Mouse (Mus musculus): ENCODE data around the gene Mfsd11. TPM values are rescaled to one million over a fixed set of nuclear protein-coding genes. Genes with fewer than 3 reads are reported as not detected.
A peak's percentile ranks its signal among the peaks of the same experiment; 100 is the strongest.

Mfsd11 gene
- total RNA-seq (2021): 10 to 100 TPM; 39.8 to 49.4 TPM

- peak; percentile 51 to 92 for DNase-seq (ENCODE audit: extremely low spot score in 1 of 2, low spot score in 2 of 2)
- intact Hi-C loops (cut with DNase I): no loop called here
Measured at GRCm38 (mm10) chr11:116852291-116852890, at the start of gene Mfsd11. Mfsd11 (plus strand) TSS chr11:116852440.

DNA sequence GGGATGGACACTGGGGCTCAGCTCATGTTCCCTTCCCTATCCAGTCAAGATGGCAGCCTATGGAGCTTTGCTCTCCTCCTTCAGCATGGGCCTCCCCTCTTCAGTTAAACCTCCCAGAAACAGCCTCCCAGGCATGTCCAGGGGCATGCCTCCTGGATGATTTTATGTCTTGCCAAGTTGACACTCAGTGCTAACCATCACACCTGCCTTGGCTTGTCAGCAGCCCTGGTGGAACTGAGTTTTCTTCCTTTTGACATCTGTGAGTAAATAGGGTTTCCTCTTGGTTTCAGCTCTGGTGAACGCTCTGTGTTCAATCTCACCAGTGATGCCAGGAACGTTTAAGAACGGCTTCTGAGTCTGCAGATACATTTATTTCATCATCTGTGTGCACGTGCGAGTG, 49.5 kb upstream of the Mfsd11 start:
- intact Hi-C loops (cut with DNase I): no loop called here
- no peak for DNase-seq (ENCODE audit: extremely low spot score in 1 of 2, low spot score in 2 of 2)

GRCm38 (mm10) chr11:116806136-116807071, 45.8 kb upstream of the Mfsd11 start:
- intact Hi-C loops (cut with DNase I): no loop called here

GRCm38 (mm10) chr11:116807116-116807515, 45.1 kb upstream of the Mfsd11 start:
- intact Hi-C loops (cut with DNase I): no loop called here
- DNase-seq (ENCODE audit: extremely low spot score in 1 of 2, low spot score in 2 of 2): no peak

More at GRCm38 (mm10) chr11:116806136-116807071, 45.8 kb upstream of the Mfsd11 start:
- no peak for DNase-seq (ENCODE audit: extremely low spot score in 1 of 2, low spot score in 2 of 2)

- no peak for DNase-seq (ENCODE audit: extremely low spot score in 1 of 2, low spot score in 2 of 2)
- intact Hi-C loops (cut with DNase I): no loop called here
Measured at GRCm38 (mm10) chr11:116807526-116807925, 44.7 kb upstream of the Mfsd11 start.

- DNase-seq (ENCODE audit: extremely low spot score in 1 of 2, low spot score in 2 of 2): peak; percentile 82 to 88
- intact Hi-C loops (cut with DNase I): loop anchor here (2.0 kb wide), 1 partner anchor 165 kb away; no protein-coding TSS in a partner anchor
Measured at GRCm38 (mm10) chr11:116807938-116808606, 44.2 kb upstream of the Mfsd11 start.

- intact Hi-C loops (cut with DNase I): loop anchor here (2.0 kb wide), 1 partner anchor 166 kb away; no protein-coding TSS in a partner anchor
- DNase-seq (ENCODE audit: extremely low spot score in 1 of 2, low spot score in 2 of 2): no peak
Measured at GRCm38 (mm10) chr11:116808811-116809395, 43.3 kb upstream of the Mfsd11 start.

DNA sequence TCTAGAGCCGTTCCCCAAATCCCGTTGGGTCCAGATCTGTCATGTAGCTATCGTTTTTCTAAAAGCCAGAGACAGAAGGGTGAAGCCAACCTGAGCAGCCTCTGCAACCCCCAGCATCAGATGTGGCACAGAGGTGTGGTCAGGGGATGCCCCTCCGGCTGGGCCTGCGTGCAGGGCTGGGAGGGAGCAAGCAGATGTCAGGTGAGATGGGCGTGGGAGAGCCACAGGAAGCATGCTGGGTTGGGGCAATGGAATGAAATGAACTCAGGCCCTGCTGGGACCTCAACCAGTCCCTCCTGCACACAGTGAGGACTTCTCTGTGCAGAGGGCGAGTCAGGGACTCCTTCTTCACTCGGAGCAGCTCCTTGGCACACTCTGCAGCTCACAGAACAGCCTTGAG, 42.7 kb upstream of the Mfsd11 start:
- no peak for DNase-seq (ENCODE audit: extremely low spot score in 1 of 2, low spot score in 2 of 2)
- intact Hi-C loops (cut with DNase I): loop anchor here (2.0 kb wide), 1 partner anchor 167 kb away; no protein-coding TSS in a partner anchor

DNA sequence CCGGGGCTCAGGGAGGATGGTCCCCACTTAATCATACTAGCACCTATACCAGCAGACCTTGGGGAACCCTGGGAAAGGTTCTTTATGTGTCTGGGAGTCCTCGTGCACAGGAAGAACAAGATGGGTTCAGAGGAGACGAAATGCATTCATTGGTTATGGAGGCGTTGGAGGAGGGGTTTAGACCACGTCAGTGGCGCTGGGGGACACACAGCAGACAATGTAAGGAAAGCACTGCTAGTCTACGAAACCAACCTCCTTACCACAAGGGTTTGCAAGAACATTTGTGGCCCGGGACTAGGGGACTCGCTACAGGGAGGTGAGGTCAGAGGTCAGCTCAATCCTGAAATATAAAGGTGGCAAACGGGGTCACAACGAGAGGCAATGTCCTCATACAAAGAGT, 41.7 kb upstream of the Mfsd11 start:
- intact Hi-C loops (cut with DNase I): loop anchor here (10.0 kb wide), 1 partner anchor 316 kb away; the partner anchor contains the start of gene Prpsap1
- no peak for DNase-seq (ENCODE audit: extremely low spot score in 1 of 2, low spot score in 2 of 2)

DNA sequence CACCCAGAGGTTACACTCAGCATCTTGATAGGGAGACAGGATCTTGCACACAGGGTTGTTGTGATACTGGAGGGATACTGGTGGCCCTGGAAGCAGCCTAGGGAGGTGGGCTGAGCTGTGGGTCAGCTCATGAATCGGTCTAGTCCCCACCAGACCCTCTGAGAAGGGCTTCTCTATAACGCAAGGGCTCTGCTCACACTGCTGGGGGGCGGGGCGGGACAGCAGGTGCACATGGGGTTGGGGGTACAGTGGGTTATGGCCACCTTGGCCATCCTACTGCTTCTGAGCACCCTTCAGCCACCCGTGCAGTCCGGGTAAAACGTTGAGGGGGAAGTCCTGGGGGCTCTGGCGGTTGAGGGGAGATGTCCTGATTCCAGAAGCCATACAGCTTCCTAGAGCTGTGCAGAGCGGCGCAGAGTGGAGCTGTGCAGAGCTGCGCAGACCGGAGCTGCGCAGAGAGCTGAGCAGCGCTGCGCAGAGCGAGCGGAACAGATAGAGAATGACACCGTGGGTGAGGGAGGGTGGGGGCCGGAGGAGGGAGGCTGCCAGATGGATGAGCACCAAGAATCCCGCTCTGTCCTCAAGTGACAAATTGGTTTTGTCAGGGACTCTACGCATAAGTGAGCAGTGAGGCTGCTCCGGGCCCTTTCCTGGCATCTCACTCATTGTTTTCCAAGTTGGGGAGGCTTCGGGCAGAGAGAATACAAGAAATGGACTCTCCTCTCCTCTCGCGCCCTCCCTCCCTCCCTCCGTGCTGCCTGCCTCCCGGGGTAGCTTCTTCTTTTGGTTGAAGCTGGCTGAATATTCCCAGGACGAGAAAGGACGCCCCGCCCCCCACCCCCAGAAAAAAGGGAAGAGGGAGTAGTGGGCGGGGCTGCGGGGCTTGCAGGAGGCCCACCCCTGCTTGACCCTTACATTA, 41.0 kb upstream of the Mfsd11 start:
- DNase-seq (ENCODE audit: extremely low spot score in 1 of 2, low spot score in 2 of 2): peak; percentile 74 to 82

DNA sequence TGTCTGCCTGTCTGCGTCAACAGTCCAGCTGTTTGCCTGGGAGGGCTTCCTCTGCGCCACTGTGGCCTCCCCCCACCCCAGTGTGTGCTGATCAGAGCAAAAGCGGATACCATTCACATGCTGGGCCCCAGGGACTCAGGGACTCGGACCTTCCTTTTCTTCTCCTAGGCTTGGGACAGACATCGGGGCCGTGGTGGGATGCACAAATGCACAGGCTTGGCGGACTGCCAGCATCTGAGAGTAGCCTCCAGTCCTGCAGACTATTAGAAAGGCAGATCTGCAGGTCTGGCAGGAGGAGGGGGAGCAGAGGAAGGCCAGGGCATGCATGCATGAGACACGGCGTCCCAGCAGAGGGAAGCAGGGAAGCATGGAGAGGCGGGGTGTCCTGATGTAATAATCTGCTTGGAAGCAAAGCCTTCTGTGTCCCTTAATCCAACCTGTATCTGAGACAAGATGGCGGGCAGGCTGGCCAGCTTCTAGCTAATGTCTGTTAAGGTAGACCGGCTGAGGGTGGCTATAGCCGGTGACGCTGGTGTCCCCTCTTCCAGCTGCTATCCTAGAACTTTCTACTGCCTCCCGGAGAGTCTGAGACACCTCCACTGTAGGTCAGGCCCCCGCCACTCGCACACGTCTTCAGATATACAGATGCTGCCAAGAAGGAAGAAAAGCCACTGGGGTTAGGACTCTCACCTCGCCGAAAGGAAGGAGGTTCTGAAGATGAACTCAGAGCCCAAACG, 39.3 kb upstream of the Mfsd11 start:
- intact Hi-C loops (cut with DNase I): loop anchor here (10.0 kb wide), 1 partner anchor 318 kb away; the partner anchor contains the start of gene Prpsap1
- DNase-seq (ENCODE audit: extremely low spot score in 1 of 2, low spot score in 2 of 2): peak in 1 of 2 experiments; percentile 68

More for the DNA sequence above, 41.0 kb upstream of the Mfsd11 start:
- intact Hi-C loops (cut with DNase I): loop anchor here (10.0 kb wide), 1 partner anchor 316 kb away; the partner anchor contains the start of gene Prpsap1

DNA sequence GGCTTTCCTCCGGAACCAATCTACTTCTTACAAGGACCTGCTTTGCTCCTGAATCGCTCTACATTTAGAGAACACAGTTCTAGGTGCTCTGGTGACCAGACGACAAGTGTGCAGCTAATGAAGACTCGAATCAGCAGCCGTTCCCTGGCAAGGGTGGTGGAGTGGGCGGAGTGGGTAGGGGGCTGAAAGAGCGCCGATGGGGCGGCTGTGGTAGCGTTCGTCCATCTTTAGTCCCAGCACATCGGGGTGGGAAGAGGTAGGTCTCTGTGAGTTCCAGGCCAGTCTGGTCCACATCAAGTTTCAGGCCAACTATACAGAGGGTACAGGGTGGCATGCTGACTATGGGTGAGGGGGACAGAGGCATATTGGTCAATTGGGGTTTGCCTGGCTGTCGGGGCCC, 38.6 kb upstream of the Mfsd11 start:
- DNase-seq (ENCODE audit: extremely low spot score in 1 of 2, low spot score in 2 of 2): no peak
- intact Hi-C loops (cut with DNase I): loop anchor here (10.0 kb wide), 1 partner anchor 319 kb away; the partner anchor contains the start of gene Prpsap1

- DNase-seq (ENCODE audit: extremely low spot score in 1 of 2, low spot score in 2 of 2): peak in 1 of 2 experiments; percentile 83
- intact Hi-C loops (cut with DNase I): loop anchor here (10.0 kb wide), 1 partner anchor 319 kb away; the partner anchor contains the start of gene Prpsap1
Measured at GRCm38 (mm10) chr11:116814076-116814883, 38.0 kb upstream of the Mfsd11 start.

GRCm38 (mm10) chr11:116814884-116815415, 37.3 kb upstream of the Mfsd11 start:
- no peak for DNase-seq (ENCODE audit: extremely low spot score in 1 of 2, low spot score in 2 of 2)
- intact Hi-C loops (cut with DNase I): loop anchor here (10.0 kb wide), 1 partner anchor 320 kb away; the partner anchor contains the start of gene Prpsap1

- intact Hi-C loops (cut with DNase I): loop anchor here (10.0 kb wide), 1 partner anchor 322 kb away; the partner anchor contains the start of gene Prpsap1
- no peak for DNase-seq (ENCODE audit: extremely low spot score in 1 of 2, low spot score in 2 of 2)
Measured at GRCm38 (mm10) chr11:116816769-116817168, 35.5 kb upstream of the Mfsd11 start.

- intact Hi-C loops (cut with DNase I): loop anchor here (10.0 kb wide), 1 partner anchor 323 kb away; the partner anchor contains the start of gene Prpsap1
- DNase-seq (ENCODE audit: extremely low spot score in 1 of 2, low spot score in 2 of 2): no peak
Measured at GRCm38 (mm10) chr11:116817567-116817966, 34.7 kb upstream of the Mfsd11 start.
